Mouse (Mus musculus): ENCODE measurements around the gene Usp53. TPM values are rescaled to one million over a fixed set of nuclear protein-coding genes. Genes with fewer than 3 reads are reported as not detected.

The Usp53 gene
- total and polyA plus RNA-seq, 3 experiments, result 0.03 to 0.08 TPM; not detected in 1

DNA sequence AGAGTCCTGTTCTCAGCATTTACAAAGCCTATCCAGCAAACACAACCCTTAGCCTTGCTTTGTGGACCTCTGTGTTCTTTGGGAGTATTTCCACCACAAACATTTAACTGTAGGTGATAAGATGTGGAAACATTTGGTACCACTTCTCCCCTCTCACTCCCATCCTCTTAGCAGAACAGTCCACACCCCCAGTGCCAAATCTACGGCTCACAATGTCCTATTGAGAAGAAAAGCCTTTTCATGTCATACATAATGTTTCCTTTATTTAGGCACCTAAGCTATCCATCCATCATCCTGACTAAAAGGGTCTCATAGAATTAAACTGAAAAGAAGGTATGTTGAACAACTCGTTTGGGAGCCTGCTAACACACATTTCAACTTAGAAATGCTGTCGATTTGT, 41.3 kb upstream of the Usp53 start:
- H3K4me2 ChIP-seq (ENCODE audit: insufficient read depth, low read depth, poor library complexity, severe bottlenecking), result no peak overlapping the region
- no peaks in the 10 kb centered on the region for H3K4me1 ChIP-seq (ENCODE audit: control insufficient read depth in 1 of 2, insufficient read depth in 2 of 2)
- no peaks in the 10 kb centered on the region for H3K79me2 ChIP-seq (replicated peaks; ENCODE audit: control insufficient read depth, extremely low read depth, insufficient read depth, poor library complexity, severe bottlenecking)
- no peaks in the 10 kb centered on the region for H3K27me3 ChIP-seq (replicated peaks)
- no peak for DNase-seq (ENCODE audit: extremely low read depth)
- no peak overlapping the region for H3K9ac ChIP-seq (ENCODE audit: insufficient read depth, low read depth)
- in situ Hi-C loops (cut with MboI; ENCODE audit: low pct_ligation_motif_present, low pct_unique_long_range_greater_than_20kb, low sequenced_read_pairs), result no loop called here
- TF ChIP-seq BHLHE40 (IDR thresholded peaks at IDR 0.05; ENCODE audit: low read depth, low read length) (no peak), PAX5 (IDR thresholded peaks at IDR 0.05; ENCODE audit: low read length) (no peak), ZMIZ1 (IDR thresholded peaks at IDR 0.05; ENCODE audit: low read depth, low read length) (no peak), CTCF (conservative IDR thresholded peaks at IDR 0.05 in 1 of 2, IDR thresholded peaks at IDR 0.05 in 1 of 2; ENCODE audit: low read depth in 2 of 2, low read length in 2 of 2) (no peak), CHD1 (IDR thresholded peaks at IDR 0.05; ENCODE audit: low read depth, low read length) (no peak), GABPA (IDR thresholded peaks at IDR 0.05; ENCODE audit: insufficient replicate concordance, low read depth, low read length) (no peak), ZKSCAN1 (IDR thresholded peaks at IDR 0.05; ENCODE audit: borderline replicate concordance, low read depth, low read length) (no peak), UBTF (IDR thresholded peaks at IDR 0.05; ENCODE audit: low read depth, low read length) (no peak), ZNF384 (IDR thresholded peaks at IDR 0.05; ENCODE audit: low read depth, low read length) (no peak), NRF1 (IDR thresholded peaks at IDR 0.05; ENCODE audit: low read depth, low read length) (no peak), E2F4 (IDR thresholded peaks at IDR 0.05; ENCODE audit: insufficient replicate concordance, low read depth, low read length) (no peak), RAD21 (IDR thresholded peaks at IDR 0.05; ENCODE audit: low read depth, low read length) (no peak), TBP (conservative IDR thresholded peaks at IDR 0.05; ENCODE audit: low read depth, low read length) (no peak), HCFC1 (IDR thresholded peaks at IDR 0.05; ENCODE audit: low read depth, low read length) (no peak), MAX (IDR thresholded peaks at IDR 0.05; ENCODE audit: low read length) (no peak)
- no peaks in the 10 kb centered on the region for H3K9me3 ChIP-seq (replicated peaks; ENCODE audit: low read length)
- H3K36me3 ChIP-seq (replicated peaks in 1 of 2; ENCODE audit: control insufficient read depth in 1 of 2, insufficient read depth in 1 of 2, low read length in 1 of 2), result no peaks in the 10 kb centered on the region
- H3K4me3 ChIP-seq (replicated peaks in 1 of 3; ENCODE audit: low read depth in 2 of 3, low read length in 2 of 3, poor library complexity in 1 of 3), result no peak overlapping the region
- dilution Hi-C loops (cut with MboI; ENCODE audit: extremely low pct_ligation_motif_present, extremely low pct_unique_long_range_greater_than_20kb, low sequenced_read_pairs), result no loop called here
- no peak overlapping the region for H3K27ac ChIP-seq (ENCODE audit: insufficient read depth, low read depth)

DNA sequence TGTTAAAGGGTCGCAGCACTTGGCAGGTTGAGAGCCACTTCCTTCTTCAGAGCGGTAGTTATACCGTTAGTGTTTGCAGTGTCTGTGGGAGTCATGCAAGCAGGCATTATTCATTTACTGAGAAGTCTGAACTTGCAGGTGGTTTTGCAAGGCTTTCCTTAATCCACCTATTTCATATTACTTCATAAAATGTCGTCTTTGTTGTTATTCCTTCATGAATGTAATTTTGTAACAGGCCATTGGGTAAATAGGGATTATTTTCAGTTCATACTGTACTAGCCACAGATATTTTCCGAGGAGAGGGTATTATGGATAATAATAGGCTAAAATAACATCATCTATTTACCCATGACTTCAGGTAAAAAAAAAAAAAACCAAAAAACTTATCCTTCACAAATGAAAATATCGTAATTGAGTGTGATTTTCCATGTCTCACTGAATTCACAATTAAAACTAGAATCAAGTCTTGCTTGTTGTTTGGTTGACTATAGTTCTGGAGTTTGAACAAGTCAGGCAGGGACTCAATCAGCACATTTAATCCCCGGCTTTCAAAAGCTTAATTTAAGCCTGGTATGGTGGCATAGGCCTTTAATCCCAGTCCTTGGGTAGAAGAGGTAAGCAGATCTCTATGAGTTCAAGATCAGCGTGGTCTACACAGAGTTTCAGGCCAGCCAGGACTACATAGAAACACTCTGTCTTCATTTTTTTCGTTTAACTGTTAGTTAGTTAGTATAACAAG, 40.4 kb upstream of the Usp53 start:
- no peaks in the 10 kb centered on the region for H3K9me3 ChIP-seq (replicated peaks; ENCODE audit: low read length)
- dilution Hi-C loops (cut with MboI; ENCODE audit: extremely low pct_ligation_motif_present, extremely low pct_unique_long_range_greater_than_20kb, low sequenced_read_pairs), result no loop called here
- in situ Hi-C loops (cut with MboI; ENCODE audit: low pct_ligation_motif_present, low pct_unique_long_range_greater_than_20kb, low sequenced_read_pairs), result no loop called here

More for the DNA sequence above, 40.4 kb upstream of the Usp53 start:
- Histone ChIP-seq H3K4me3 (replicated peaks in 1 of 3; ENCODE audit: low read depth in 2 of 3, low read length in 2 of 3, poor library complexity in 1 of 3) (no peak overlapping the region), H3K27me3 (replicated peaks) (no peaks in the 10 kb centered on the region), H3K27ac (ENCODE audit: insufficient read depth, low read depth) (no peak overlapping the region), H3K4me1 (ENCODE audit: control insufficient read depth in 1 of 2, insufficient read depth in 2 of 2) (no peaks in the 10 kb centered on the region), H3K36me3 (replicated peaks in 1 of 2; ENCODE audit: control insufficient read depth in 1 of 2, insufficient read depth in 1 of 2, low read length in 1 of 2) (no peaks in the 10 kb centered on the region), H3K4me2 (ENCODE audit: insufficient read depth, low read depth, poor library complexity, severe bottlenecking) (no peak overlapping the region), H3K9ac (ENCODE audit: insufficient read depth, low read depth) (no peak overlapping the region), H3K79me2 (replicated peaks; ENCODE audit: control insufficient read depth, extremely low read depth, insufficient read depth, poor library complexity, severe bottlenecking) (no peaks in the 10 kb centered on the region)
- no peak for TF ChIP-seq JUN (IDR thresholded peaks at IDR 0.05; ENCODE audit: insufficient read depth, low read depth, low read length)
- TF ChIP-seq BHLHE40 (IDR thresholded peaks at IDR 0.05; ENCODE audit: low read depth, low read length), result no peak
- TF ChIP-seq POLR2A (IDR thresholded peaks at IDR 0.05; ENCODE audit: low read depth, low read length), result no peak
- TF ChIP-seq E2F4 (IDR thresholded peaks at IDR 0.05; ENCODE audit: insufficient replicate concordance, low read depth, low read length), result no peak
- TF ChIP-seq MAZ (IDR thresholded peaks at IDR 0.05; ENCODE audit: low read depth, low read length), result no peak
- TF ChIP-seq ZKSCAN1 (IDR thresholded peaks at IDR 0.05; ENCODE audit: borderline replicate concordance, low read depth, low read length), result no peak
- DNase-seq (ENCODE audit: extremely low read depth), result no peak
